Mouse (Mus musculus): ENCODE results near the gene Pqlc2. TPM values are rescaled to one million over a fixed set of nuclear protein-coding genes. Genes with fewer than 3 reads are reported as not detected.

Pqlc2 gene
- total RNA-seq, 2 experiments from 2014 or later, result 4.2 to 4.7 TPM

- no peak for DNase-seq (ENCODE audit: low spot score in 2 of 2)
Observed at GRCm38 (mm10) chr4:139307916-139308315, 2.6 kb downstream of the Pqlc2 start.

- no peak for DNase-seq (ENCODE audit: low spot score in 2 of 2)
Observed at GRCm38 (mm10) chr4:139305521-139305920, 5.0 kb downstream of the Pqlc2 start.

- no peak for DNase-seq (ENCODE audit: low spot score in 2 of 2)
Observed at GRCm38 (mm10) chr4:139302241-139302640, 8.3 kb downstream of the Pqlc2 start.

- DNase-seq (ENCODE audit: low spot score in 2 of 2), result no peak
Observed at GRCm38 (mm10) chr4:139301780-139302179, 8.7 kb downstream of the Pqlc2 start.

GRCm38 (mm10) chr4:139298671-139299366, 11.7 kb downstream of the Pqlc2 start:
- no peak for DNase-seq (ENCODE audit: low spot score in 2 of 2)

GRCm38 (mm10) chr4:139297566-139297965, 12.9 kb downstream of the Pqlc2 start:
- no peak for DNase-seq (ENCODE audit: low spot score in 2 of 2)

GRCm38 (mm10) chr4:139292038-139292437, 18.5 kb downstream of the Pqlc2 start:
- no peak for DNase-seq (ENCODE audit: low spot score in 2 of 2)

GRCm38 (mm10) chr4:139291099-139291498, 19.4 kb downstream of the Pqlc2 start:
- DNase-seq (ENCODE audit: low spot score in 2 of 2), result no peak

GRCm38 (mm10) chr4:139289017-139289416, 21.5 kb downstream of the Pqlc2 start:
- peak in 1 of 2 experiments; percentile 43 for DNase-seq (ENCODE audit: low spot score in 2 of 2)

GRCm38 (mm10) chr4:139287122-139287863, 23.2 kb downstream of the Pqlc2 start:
- DNase-seq (ENCODE audit: low spot score in 2 of 2), result peak; percentile 74 to 80

- DNase-seq (ENCODE audit: low spot score in 2 of 2), result no peak
Observed at GRCm38 (mm10) chr4:139286234-139286633, 24.3 kb downstream of the Pqlc2 start.

- no peak for DNase-seq (ENCODE audit: low spot score in 2 of 2)
Observed at GRCm38 (mm10) chr4:139284877-139285276, 25.6 kb downstream of the Pqlc2 start.

- DNase-seq (ENCODE audit: low spot score in 2 of 2), result no peak
Observed at GRCm38 (mm10) chr4:139282955-139283417, 27.5 kb downstream of the Pqlc2 start.

- no peak for DNase-seq (ENCODE audit: low spot score in 2 of 2)
Observed at GRCm38 (mm10) chr4:139281791-139282345, 28.6 kb downstream of the Pqlc2 start.

GRCm38 (mm10) chr4:139280530-139280929, 30.0 kb downstream of the Pqlc2 start:
- no peak for DNase-seq (ENCODE audit: low spot score in 2 of 2)

GRCm38 (mm10) chr4:139276411-139276810, 34.1 kb downstream of the Pqlc2 start:
- DNase-seq (ENCODE audit: low spot score in 2 of 2), result no peak

GRCm38 (mm10) chr4:139274573-139274972, 35.9 kb downstream of the Pqlc2 start:
- no peak for DNase-seq (ENCODE audit: low spot score in 2 of 2)

- DNase-seq (ENCODE audit: low spot score in 2 of 2), result no peak
Observed at GRCm38 (mm10) chr4:139272951-139273680, 37.4 kb downstream of the Pqlc2 start.

GRCm38 (mm10) chr4:139271562-139271961, 38.9 kb downstream of the Pqlc2 start:
- no peak for DNase-seq (ENCODE audit: low spot score in 2 of 2)

GRCm38 (mm10) chr4:139270168-139270567, 40.3 kb downstream of the Pqlc2 start:
- no peak for DNase-seq (ENCODE audit: low spot score in 2 of 2)

- DNase-seq (ENCODE audit: low spot score in 2 of 2), result no peak
Observed at GRCm38 (mm10) chr4:139268242-139268641, 42.3 kb downstream of the Pqlc2 start.
